Mouse (Mus musculus): ENCODE measurements at regions not wholly inside any gene's neighbourhood (a gene's known extent, or its start where the extent isn't known, plus 50 kb on each side); places are given as distances from the start of the nearest gene placed in this dataset.

DNA sequence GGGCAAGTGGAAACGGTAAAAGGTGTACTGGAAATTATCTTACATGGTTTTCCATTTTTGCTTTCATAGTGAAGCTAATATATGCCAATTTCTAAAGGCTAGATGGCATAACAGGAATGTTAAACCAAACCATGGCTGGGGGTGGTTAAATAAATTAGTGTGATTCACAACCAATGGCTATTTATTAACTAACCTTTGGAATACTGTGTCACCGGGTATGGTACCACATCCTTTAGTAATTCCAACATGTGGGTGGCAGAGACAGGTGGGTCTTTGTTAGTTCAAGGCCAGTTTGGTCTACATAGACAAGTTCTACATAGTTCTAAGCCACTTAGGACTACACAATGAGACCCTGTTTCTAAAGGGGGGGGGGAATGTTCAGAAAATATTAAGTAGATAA, 179.8 kb upstream of the Plxnc1 start:
- Histone ChIP-seq H3K27ac (ENCODE audit: low read depth, low read length) (no peak overlapping the region), H3K9me3 (ENCODE audit: control insufficient read depth, low read length) (no peaks in the 10 kb centered on the region), H3K36me3 (ENCODE audit: control insufficient read depth, insufficient read depth, low read length) (no peaks in the 10 kb centered on the region), H3K4me3 (ENCODE audit: low read depth, low read length) (no peak overlapping the region), H3K4me1 (ENCODE audit: control insufficient read depth, insufficient read depth, low read length) (no peaks in the 10 kb centered on the region), H3K9ac (replicated peaks; ENCODE audit: low read depth, low read length) (no peak overlapping the region), H3K4me2 (ENCODE audit: low read depth, low read length) (no peak overlapping the region), H3K27me3 (ENCODE audit: control insufficient read depth, insufficient read depth, low read length) (no peaks in the 10 kb centered on the region)
- no peak for ATAC-seq (ENCODE audit: low read depth)
- 86% methylated on average over 2 of the region's 2 CpGs for WGBS

DNA sequence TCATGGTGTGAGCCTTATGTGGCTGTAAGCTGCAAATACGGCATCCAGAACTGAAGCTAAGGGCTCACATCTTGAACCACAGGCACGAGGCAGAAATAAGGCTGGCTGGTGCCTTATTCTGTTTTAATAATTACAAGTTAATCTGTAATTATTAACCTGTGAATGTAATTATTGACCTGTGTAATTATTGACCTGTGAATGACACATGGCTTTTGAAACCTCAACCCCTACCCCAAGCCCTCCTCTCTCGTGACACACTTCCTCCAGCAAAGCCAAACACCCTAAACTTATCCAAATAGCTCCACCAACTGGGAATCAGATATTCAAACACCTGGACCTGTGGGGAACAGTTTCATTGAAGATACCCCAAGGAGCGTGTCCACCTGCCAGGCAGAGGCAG, 175.4 kb upstream of the Plxnc1 start:
- H3K27me3 ChIP-seq (ENCODE audit: control insufficient read depth, insufficient read depth, low read length), result no peaks in the 10 kb centered on the region
- no peak overlapping the region for H3K27ac ChIP-seq (ENCODE audit: low read depth, low read length)
- H3K9me3 ChIP-seq (ENCODE audit: control insufficient read depth, low read length), result no peaks in the 10 kb centered on the region
- H3K9ac ChIP-seq (replicated peaks; ENCODE audit: low read depth, low read length), result no peak overlapping the region
- no peak for ATAC-seq (ENCODE audit: low read depth)
- H3K36me3 ChIP-seq (ENCODE audit: control insufficient read depth, insufficient read depth, low read length), result no peaks in the 10 kb centered on the region
- no peak overlapping the region for H3K4me2 ChIP-seq (ENCODE audit: low read depth, low read length)
- H3K4me1 ChIP-seq (ENCODE audit: control insufficient read depth, insufficient read depth, low read length), result no peaks in the 10 kb centered on the region
- H3K4me3 ChIP-seq (ENCODE audit: low read depth, low read length), result no peak overlapping the region
- 82% methylated on average over 4 of the region's 4 CpGs for WGBS

DNA sequence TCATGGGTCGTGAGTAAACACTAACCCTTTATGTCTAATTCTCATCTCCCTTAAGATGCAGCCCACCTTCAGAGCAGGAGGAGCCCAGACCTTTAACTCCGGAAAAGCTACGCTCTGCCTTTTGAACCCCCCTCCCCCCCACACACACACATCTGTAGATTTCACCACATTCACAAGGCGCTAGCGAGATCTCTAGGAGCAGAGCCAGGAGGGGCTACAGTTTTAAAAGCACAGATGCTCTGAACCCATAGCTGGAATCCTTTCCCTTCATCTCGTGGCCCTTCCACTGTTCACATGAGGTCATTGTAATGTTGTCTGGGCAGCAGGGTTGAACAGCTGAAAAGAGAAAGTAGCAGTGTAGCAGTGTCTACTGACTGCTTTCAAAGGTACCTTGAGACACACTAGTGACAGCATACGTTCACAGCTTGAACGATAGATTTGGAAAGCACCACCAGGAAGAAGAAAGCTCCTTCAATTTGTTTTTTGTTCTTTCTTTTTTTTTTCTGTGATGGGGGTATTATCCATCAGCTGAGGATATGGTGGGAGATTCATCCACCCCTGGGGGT, 174.2 kb upstream of the Plxnc1 start:
- H3K9ac ChIP-seq (replicated peaks; ENCODE audit: low read depth, low read length), result no peak overlapping the region
- no peaks in the 10 kb centered on the region for H3K36me3 ChIP-seq (ENCODE audit: control insufficient read depth, insufficient read depth, low read length)
- H3K27me3 ChIP-seq (ENCODE audit: control insufficient read depth, insufficient read depth, low read length), result no peaks in the 10 kb centered on the region
- ATAC-seq (ENCODE audit: low read depth), result no peak
- H3K27ac ChIP-seq (ENCODE audit: low read depth, low read length), result no peak overlapping the region
- no peaks in the 10 kb centered on the region for H3K9me3 ChIP-seq (ENCODE audit: control insufficient read depth, low read length)
- H3K4me1 ChIP-seq (ENCODE audit: control insufficient read depth, insufficient read depth, low read length), result no peaks in the 10 kb centered on the region
- no peak overlapping the region for H3K4me2 ChIP-seq (ENCODE audit: low read depth, low read length)
- WGBS, result 77% methylated on average over 8 of the region's 8 CpGs
- H3K4me3 ChIP-seq (ENCODE audit: low read depth, low read length), result no peak overlapping the region

DNA sequence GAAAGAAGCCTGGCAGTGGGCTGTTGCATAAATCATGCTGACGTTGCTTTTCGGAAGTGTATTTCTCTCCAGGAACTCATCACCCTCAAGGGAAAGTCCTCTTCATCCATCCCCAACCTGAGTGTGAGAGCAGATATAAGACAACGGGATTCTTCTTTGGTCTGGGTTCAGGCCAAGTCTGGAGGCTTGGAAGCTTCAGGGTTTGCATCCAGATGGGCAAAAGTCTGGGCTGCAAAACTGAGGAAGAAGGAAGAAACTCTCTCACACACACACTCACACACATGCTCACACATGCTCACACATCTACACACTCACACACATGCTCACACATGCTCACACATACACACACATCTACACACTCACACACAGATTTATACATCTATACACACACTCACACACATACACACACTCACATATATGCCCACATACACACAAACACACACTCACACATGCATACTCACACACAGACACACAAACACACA, 173.1 kb upstream of the Plxnc1 start:
- ATAC-seq (ENCODE audit: low read depth), result no peak
- Histone ChIP-seq H3K9me3 (ENCODE audit: control insufficient read depth, low read length) (no peaks in the 10 kb centered on the region), H3K27ac (ENCODE audit: low read depth, low read length) (no peak overlapping the region), H3K9ac (replicated peaks; ENCODE audit: low read depth, low read length) (no peak overlapping the region), H3K4me3 (ENCODE audit: low read depth, low read length) (no peak overlapping the region), H3K27me3 (ENCODE audit: control insufficient read depth, insufficient read depth, low read length) (no peaks in the 10 kb centered on the region), H3K36me3 (ENCODE audit: control insufficient read depth, insufficient read depth, low read length) (no peaks in the 10 kb centered on the region), H3K4me1 (ENCODE audit: control insufficient read depth, insufficient read depth, low read length) (no peaks in the 10 kb centered on the region), H3K4me2 (ENCODE audit: low read depth, low read length) (no peak overlapping the region)
- 54% methylated on average over 3 of the region's 3 CpGs for WGBS

DNA sequence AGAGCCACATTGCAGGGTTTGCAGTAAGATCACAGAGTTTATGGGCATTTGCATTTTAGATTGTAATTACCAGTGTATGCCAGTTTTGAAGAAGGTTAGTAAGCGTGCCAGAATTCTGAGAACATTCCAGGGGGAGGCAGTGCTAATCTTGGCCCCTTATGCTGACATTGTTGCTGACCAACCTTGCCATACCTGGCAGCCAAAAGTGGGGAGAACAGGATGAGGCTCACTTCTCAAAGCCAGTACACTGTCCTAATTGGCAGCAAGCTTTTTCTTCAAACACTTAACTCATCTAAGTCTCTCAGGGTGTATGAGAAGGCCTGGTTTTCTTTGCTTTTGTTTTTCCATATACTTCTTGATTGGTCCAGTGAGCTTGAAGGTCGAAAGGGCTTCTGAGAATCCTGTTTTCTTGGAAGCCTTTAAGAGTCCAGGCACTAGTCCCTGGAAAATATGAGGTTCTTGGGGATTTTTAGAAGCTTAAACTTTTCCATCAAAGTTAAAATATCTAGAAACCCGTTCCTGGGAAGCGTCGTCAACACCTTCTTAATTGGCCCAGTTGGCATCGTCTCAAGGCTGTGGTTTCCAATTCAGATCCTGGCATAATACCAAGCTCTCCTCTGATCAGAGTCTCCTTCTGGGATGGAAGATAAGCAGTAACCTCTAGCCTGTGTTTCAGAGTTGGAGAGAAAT, 172.6 kb upstream of the Plxnc1 start:
- Histone ChIP-seq H3K9me3 (ENCODE audit: control insufficient read depth, low read length) (no peaks in the 10 kb centered on the region), H3K27ac (ENCODE audit: low read depth, low read length) (no peak overlapping the region), H3K9ac (replicated peaks; ENCODE audit: low read depth, low read length) (no peak overlapping the region), H3K4me2 (ENCODE audit: low read depth, low read length) (no peak overlapping the region), H3K4me1 (ENCODE audit: control insufficient read depth, insufficient read depth, low read length) (no peaks in the 10 kb centered on the region), H3K4me3 (ENCODE audit: low read depth, low read length) (no peak overlapping the region), H3K27me3 (ENCODE audit: control insufficient read depth, insufficient read depth, low read length) (no peaks in the 10 kb centered on the region), H3K36me3 (ENCODE audit: control insufficient read depth, insufficient read depth, low read length) (no peaks in the 10 kb centered on the region)
- no peak for ATAC-seq (ENCODE audit: low read depth)
- WGBS, result 65% methylated on average over 6 of the region's 6 CpGs

DNA sequence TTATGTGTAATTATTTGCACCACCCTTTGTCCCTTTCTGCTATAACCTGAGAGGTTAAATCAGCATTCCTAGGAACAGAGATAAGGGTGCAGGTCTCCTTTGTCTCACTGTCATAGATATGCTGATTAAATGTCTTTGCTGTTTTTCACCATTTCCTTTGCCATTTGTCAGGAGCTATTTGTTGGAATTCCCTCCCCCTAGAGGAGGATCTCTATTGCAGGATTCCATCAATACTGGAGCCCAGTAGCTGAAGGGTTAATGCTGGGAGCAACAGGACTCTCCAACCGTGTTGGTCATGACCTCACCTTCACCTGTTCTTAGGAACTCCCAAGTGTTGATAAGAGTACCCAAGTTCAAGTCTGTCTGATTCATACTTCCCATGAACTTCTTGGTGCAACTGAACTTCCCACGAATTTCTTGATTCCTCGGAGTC, 172.0 kb upstream of the Plxnc1 start:
- Histone ChIP-seq H3K9me3 (ENCODE audit: control insufficient read depth, low read length) (no peaks in the 10 kb centered on the region), H3K36me3 (ENCODE audit: control insufficient read depth, insufficient read depth, low read length) (no peaks in the 10 kb centered on the region), H3K9ac (replicated peaks; ENCODE audit: low read depth, low read length) (no peak overlapping the region), H3K27ac (ENCODE audit: low read depth, low read length) (no peak overlapping the region), H3K4me1 (ENCODE audit: control insufficient read depth, insufficient read depth, low read length) (no peaks in the 10 kb centered on the region), H3K4me2 (ENCODE audit: low read depth, low read length) (no peak overlapping the region), H3K27me3 (ENCODE audit: control insufficient read depth, insufficient read depth, low read length) (no peaks in the 10 kb centered on the region), H3K4me3 (ENCODE audit: low read depth, low read length) (no peak overlapping the region)
- ATAC-seq (ENCODE audit: low read depth), result no peak
- 61% methylated on average over 3 of the region's 3 CpGs for WGBS

DNA sequence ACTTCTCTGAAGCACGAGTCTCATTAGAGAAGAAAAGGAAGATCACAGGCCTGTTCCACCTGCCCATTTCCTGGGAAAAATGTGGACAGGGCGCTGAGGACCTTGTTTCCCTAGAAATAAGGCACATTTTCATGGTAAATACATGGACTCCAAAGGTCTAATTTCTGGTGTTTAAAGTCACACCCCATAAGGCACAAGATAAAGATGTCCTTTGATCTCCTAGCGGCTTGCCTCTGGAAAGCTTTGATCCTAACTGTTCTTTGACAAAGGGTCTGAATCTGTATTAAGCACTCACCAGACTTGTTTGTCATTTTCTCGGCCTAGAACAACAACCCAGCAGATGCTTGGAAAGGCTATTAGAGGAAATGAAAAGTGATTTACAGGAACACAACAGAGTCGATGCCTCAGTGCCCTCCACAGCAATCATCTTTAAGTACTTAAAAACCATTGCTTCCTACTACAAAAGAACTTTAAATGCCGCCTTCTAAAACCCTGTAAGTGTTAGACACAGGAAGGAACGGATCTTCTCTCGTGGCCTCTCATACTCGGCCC, 168.3 kb upstream of the Plxnc1 start:
- H3K27ac ChIP-seq (ENCODE audit: low read depth, low read length), result no peak overlapping the region
- no peak for ATAC-seq (ENCODE audit: low read depth)
- H3K36me3 ChIP-seq (ENCODE audit: control insufficient read depth, insufficient read depth, low read length), result no peaks in the 10 kb centered on the region
- H3K4me1 ChIP-seq (ENCODE audit: control insufficient read depth, insufficient read depth, low read length), result no peaks in the 10 kb centered on the region
- no peak overlapping the region for H3K4me2 ChIP-seq (ENCODE audit: low read depth, low read length)
- H3K9me3 ChIP-seq (ENCODE audit: control insufficient read depth, low read length), result no peaks in the 10 kb centered on the region
- no peak overlapping the region for H3K9ac ChIP-seq (replicated peaks; ENCODE audit: low read depth, low read length)
- no peaks in the 10 kb centered on the region for H3K27me3 ChIP-seq (ENCODE audit: control insufficient read depth, insufficient read depth, low read length)
- WGBS, result 26% methylated on average over 9 of the region's 9 CpGs
- no peak overlapping the region for H3K4me3 ChIP-seq (ENCODE audit: low read depth, low read length)

DNA sequence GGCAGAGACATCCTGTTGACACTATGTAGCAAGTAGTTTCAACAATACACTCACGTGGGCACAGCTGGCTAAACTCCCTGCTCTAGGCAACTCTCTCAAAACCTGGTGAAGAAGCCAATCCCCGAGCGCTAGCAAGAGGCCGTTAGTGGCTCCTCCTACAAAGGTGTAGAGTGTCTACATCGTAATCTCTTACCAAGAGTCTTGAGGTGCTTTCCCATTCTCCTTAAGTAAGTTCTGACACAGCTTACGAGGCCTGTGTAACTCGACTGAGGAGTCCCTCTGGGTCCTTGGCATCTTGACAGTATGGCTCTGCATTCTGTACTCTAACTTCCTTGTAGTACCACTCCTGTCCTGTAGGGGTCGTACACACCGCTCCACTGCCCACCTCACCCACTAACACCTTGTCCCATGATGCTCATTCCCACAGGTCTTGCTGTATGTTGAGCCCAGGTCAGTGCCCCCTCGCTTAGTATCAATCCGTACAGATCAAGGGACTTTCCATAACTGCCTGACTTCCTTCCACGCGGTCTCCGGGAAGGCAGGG, 167.7 kb upstream of the Plxnc1 start:
- no peak overlapping the region for H3K27ac ChIP-seq (ENCODE audit: low read depth, low read length)
- ATAC-seq (ENCODE audit: low read depth), result no peak
- no peak overlapping the region for H3K9ac ChIP-seq (replicated peaks; ENCODE audit: low read depth, low read length)
- WGBS, result 68% methylated on average over 14 of the region's 14 CpGs
- H3K36me3 ChIP-seq (ENCODE audit: control insufficient read depth, insufficient read depth, low read length), result no peaks in the 10 kb centered on the region
- H3K9me3 ChIP-seq (ENCODE audit: control insufficient read depth, low read length), result no peaks in the 10 kb centered on the region
- no peak overlapping the region for H3K4me2 ChIP-seq (ENCODE audit: low read depth, low read length)
- H3K4me1 ChIP-seq (ENCODE audit: control insufficient read depth, insufficient read depth, low read length), result no peaks in the 10 kb centered on the region
- H3K4me3 ChIP-seq (ENCODE audit: low read depth, low read length), result no peak overlapping the region
- H3K27me3 ChIP-seq (ENCODE audit: control insufficient read depth, insufficient read depth, low read length), result no peaks in the 10 kb centered on the region

DNA sequence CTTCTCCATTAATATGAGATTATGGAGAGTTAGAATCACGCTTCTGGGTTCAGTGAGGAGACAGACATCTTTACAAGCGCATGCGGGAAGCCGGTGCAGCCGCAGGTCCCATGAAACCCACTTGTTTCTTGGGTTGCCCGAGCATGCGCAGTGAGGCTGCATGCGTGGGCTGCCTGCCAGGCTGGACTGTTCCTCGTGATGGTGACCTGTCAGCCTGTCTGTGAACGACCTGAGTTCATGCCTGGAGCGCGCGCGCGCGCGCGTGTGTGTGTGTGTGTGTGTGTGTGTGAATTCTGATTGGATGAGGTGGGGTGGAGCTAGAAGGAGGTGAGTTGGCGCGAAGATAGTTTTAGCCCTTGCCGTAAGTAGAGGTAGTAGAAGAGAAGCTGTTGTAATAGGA, 166.2 kb upstream of the Plxnc1 start:
- no peaks in the 10 kb centered on the region for H3K4me1 ChIP-seq (ENCODE audit: control insufficient read depth, insufficient read depth, low read length)
- no peak overlapping the region for H3K27ac ChIP-seq (ENCODE audit: low read depth, low read length)
- no peaks in the 10 kb centered on the region for H3K9me3 ChIP-seq (ENCODE audit: control insufficient read depth, low read length)
- no peak for ATAC-seq (ENCODE audit: low read depth)
- no peak overlapping the region for H3K9ac ChIP-seq (replicated peaks; ENCODE audit: low read depth, low read length)
- H3K27me3 ChIP-seq (ENCODE audit: control insufficient read depth, insufficient read depth, low read length), result no peaks in the 10 kb centered on the region
- WGBS, result 91% methylated on average over 21 of the region's 21 CpGs
- no peak overlapping the region for H3K4me2 ChIP-seq (ENCODE audit: low read depth, low read length)
- H3K36me3 ChIP-seq (ENCODE audit: control insufficient read depth, insufficient read depth, low read length), result no peaks in the 10 kb centered on the region
- no peak overlapping the region for H3K4me3 ChIP-seq (ENCODE audit: low read depth, low read length)

Data from neural tube, embryonic 14.5 days (tissue).